ENCODE assay signal across 28 mouse cellular contexts in genomic region chr14:99106671-99107070, GRCm38 (mm10).
"Had no signal": no experiment of that assay in that cellular context is flagged by ENCODE, and none has a peak within 500 bp of the region (broad histone marks: within the 10 kb centered on the region; RNA-seq: fewer than 3 reads in every experiment).

No protein-coding gene starts in this region.

- H3K4me3 ChIP-seq: limb, embryonic 10.5 days; limb, embryonic 12.5 days; limb, embryonic 13.5 days; limb, embryonic 15.5 days; liver, embryonic 12.5 days; liver, embryonic 13.5 days; liver, embryonic 15.5 days; lung, embryonic 15.5 days; megakaryocyte, embryonic 14.5 days; midbrain, embryonic 10.5 days; midbrain, embryonic 12.5 days; midbrain, embryonic 13.5 days; midbrain, embryonic 15.5 days; myocyte; neural tube, embryonic 12.5 days had no signal

- H3K27me3 ChIP-seq: limb, embryonic 12.5 days; limb, embryonic 13.5 days; limb, embryonic 15.5 days; liver, embryonic 12.5 days; liver, embryonic 13.5 days; liver, embryonic 15.5 days; lung, embryonic 15.5 days; megakaryocyte, embryonic 14.5 days; midbrain, embryonic 12.5 days; midbrain, embryonic 13.5 days; midbrain, embryonic 15.5 days; neural tube, embryonic 12.5 days had no signal

- H3K4me1 ChIP-seq: limb, embryonic 10.5 days; limb, embryonic 12.5 days; limb, embryonic 13.5 days; limb, embryonic 15.5 days; lung, embryonic 15.5 days; midbrain, embryonic 10.5 days; midbrain, embryonic 12.5 days; midbrain, embryonic 13.5 days; midbrain, embryonic 15.5 days; neural tube, embryonic 12.5 days had no signal

- H3K9me3 ChIP-seq: limb, embryonic 10.5 days; limb, embryonic 12.5 days; limb, embryonic 13.5 days; limb, embryonic 15.5 days; liver, embryonic 12.5 days; liver, embryonic 13.5 days; liver, embryonic 15.5 days; lung, embryonic 15.5 days; megakaryocyte, embryonic 14.5 days; midbrain, embryonic 10.5 days; midbrain, embryonic 12.5 days; midbrain, embryonic 13.5 days; midbrain, embryonic 15.5 days; neural tube, embryonic 12.5 days had no signal

- DNase-seq: left cerebral cortex, postnatal 4 days; liver; liver, embryonic 13.5 days; liver, postnatal 0 days; lung, adult 18-20 months; lung, adult 2 months; lung, embryonic 14.5 days; lung, postnatal 10 days; lung, postnatal 14 days; lung, postnatal 36 days; lung, postnatal 4 days; midbrain, embryonic 14.5 days had no signal

- H3K9ac ChIP-seq: limb, embryonic 12.5 days; limb, embryonic 13.5 days; limb, embryonic 15.5 days; liver, embryonic 12.5 days; liver, embryonic 13.5 days; liver, embryonic 14.5 days; liver, embryonic 15.5 days; liver, postnatal 0 days; lung, embryonic 14.5 days; lung, embryonic 15.5 days; midbrain, embryonic 12.5 days; midbrain, embryonic 13.5 days; midbrain, embryonic 15.5 days; neural tube, embryonic 12.5 days had no signal

- H3K27ac ChIP-seq: limb, embryonic 10.5 days; limb, embryonic 12.5 days; limb, embryonic 13.5 days; limb, embryonic 15.5 days; liver, embryonic 12.5 days; liver, embryonic 13.5 days; liver, embryonic 14.5 days; liver, embryonic 15.5 days; lung, embryonic 15.5 days; macrophage; midbrain, embryonic 10.5 days; midbrain, embryonic 12.5 days; midbrain, embryonic 13.5 days; midbrain, embryonic 15.5 days; neural tube, embryonic 12.5 days had no signal
